Mouse (Mus musculus) MEL (cell line): ENCODE measurements around the gene Slc44a5.

Experiments
- CHD2 ChIP-seq: IDR thresholded peaks from 2 replicates; pipeline ENCODE4 v1.6.1; 2011; ENCODE audit warnings: low read length, improper control_type of control experiment
- CTCF ChIP-seq, 3 experiments: IDR thresholded peaks in 2 of 3; conservative IDR thresholded peaks in 1 of 3; 2 replicates each; pipeline ENCODE4 v1.5.1; 2011 to 2012; ENCODE audit warnings: low read length in 3 of 3, low read depth in 2 of 3, mild to moderate bottlenecking in 2 of 3, improper control_type of control experiment in 1 of 3, inconsistent platforms in 1 of 3, mixed read lengths in 1 of 3, moderate library complexity in 1 of 3; ENCODE audit not compliant: control insufficient read depth in 1 of 3, insufficient read depth in 1 of 3, poor library complexity in 1 of 3, severe bottlenecking in 1 of 3
- EP300 ChIP-seq, 2 experiments: IDR thresholded peaks; 2 replicates each; pipeline ENCODE4 v1.6.1; 2011; ENCODE audit warnings: improper control_type of control experiment in 2 of 2, low read length in 2 of 2, low read depth in 1 of 2, mild to moderate bottlenecking in 1 of 2
- GABPA ChIP-seq: IDR thresholded peaks from 2 replicates; pipeline ENCODE4 v1.6.1; 2012; ENCODE audit warnings: low read depth, mild to moderate bottlenecking, inconsistent platforms, low read length, improper control_type of control experiment, moderate library complexity
- HCFC1 ChIP-seq: IDR thresholded peaks from 2 replicates; pipeline ENCODE4 v1.6.1; 2012; ENCODE audit warnings: low read depth, mild to moderate bottlenecking, inconsistent platforms, low read length, improper control_type of control experiment, moderate library complexity
- KAT2A ChIP-seq: conservative IDR thresholded peaks from 2 replicates; pipeline ENCODE4 v1.6.1; 2012; ENCODE audit warnings: low read depth, low read length, improper control_type of control experiment, inconsistent platforms
- MAZ ChIP-seq: IDR thresholded peaks from 2 replicates; pipeline ENCODE4 v1.6.1; 2012; ENCODE audit warnings: low read depth, mild to moderate bottlenecking, inconsistent platforms, low read length, improper control_type of control experiment
- MYC ChIP-seq: IDR thresholded peaks from 2 replicates; pipeline ENCODE4 v1.6.1; 2011; ENCODE audit warnings: low read depth, mild to moderate bottlenecking, low read length, improper control_type of control experiment, moderate library complexity
- POLR2A ChIP-seq, 2 experiments: IDR thresholded peaks; 2 replicates each; pipeline ENCODE4 v1.6.1; 2011 to 2012; ENCODE audit warnings: low read length in 2 of 2, mild to moderate bottlenecking in 2 of 2, control low read depth in 1 of 2, improper control_type of control experiment in 1 of 2, low read depth in 1 of 2, moderate library complexity in 1 of 2; ENCODE audit not compliant: control insufficient read depth in 1 of 2, insufficient read depth in 1 of 2, poor library complexity in 1 of 2
- POLR2AphosphoS5 ChIP-seq: IDR thresholded peaks from 2 replicates; pipeline ENCODE4 v1.6.1; 2012; ENCODE audit warnings: low read depth, borderline replicate concordance, mild to moderate bottlenecking, inconsistent platforms, low read length, moderate library complexity, mixed read lengths
- SMC3 ChIP-seq: IDR thresholded peaks from 2 replicates; pipeline ENCODE4 v1.6.1; 2011; ENCODE audit warnings: low read depth, low read length, improper control_type of control experiment
- TAL1 ChIP-seq: IDR thresholded peaks from 2 replicates; pipeline ENCODE4 v1.6.1; 2012; ENCODE audit warnings: mild to moderate bottlenecking, inconsistent platforms, low read length, moderate library complexity, mixed read lengths
- TCF12 ChIP-seq: IDR thresholded peaks from 2 replicates; pipeline ENCODE4 v1.6.1; 2014; ENCODE audit warnings: low read depth, mild to moderate bottlenecking, inconsistent platforms, low read length, improper control_type of control experiment, moderate library complexity
- ZC3H11A ChIP-seq: IDR thresholded peaks from 2 replicates; pipeline ENCODE4 v1.6.1; 2012; ENCODE audit warnings: low read depth, mild to moderate bottlenecking, inconsistent platforms, low read length, improper control_type of control experiment

DNA sequence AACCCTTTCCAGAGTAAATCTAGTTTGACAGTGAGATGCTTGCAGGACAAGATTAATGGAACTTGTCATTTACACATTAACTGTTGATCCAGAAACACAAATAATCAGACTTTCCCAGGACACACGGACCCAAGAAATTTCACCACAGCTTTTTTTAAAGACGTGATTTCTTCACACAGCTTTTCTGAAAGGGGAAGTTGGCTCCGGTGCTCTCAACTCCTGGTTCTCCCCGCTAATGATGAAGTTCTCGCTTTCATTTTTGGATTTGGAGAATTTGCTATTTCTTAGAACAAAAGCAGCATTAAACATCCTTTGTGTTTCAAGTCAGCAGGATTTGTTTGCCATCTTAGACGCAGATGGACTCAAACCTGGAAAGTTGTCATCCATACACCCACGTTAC is 2.6 kb downstream of the Slc44a5 start:
- TF ChIP-seq MYC (no peak), POLR2A (IDR thresholded peaks at IDR 0.05; ENCODE audit: control insufficient read depth in 1 of 2, insufficient read depth in 1 of 2, low read depth in 1 of 2, low read length in 2 of 2, poor library complexity in 1 of 2) (no peak), EP300 (IDR thresholded peaks at IDR 0.05; ENCODE audit: low read depth in 1 of 2, low read length in 2 of 2) (no peak), HCFC1 (no peak), SMC3 (no peak), CTCF (IDR thresholded peaks at IDR 0.05 in 2 of 3, conservative IDR thresholded peaks at IDR 0.05 in 1 of 3; ENCODE audit: control insufficient read depth in 1 of 3, insufficient read depth in 1 of 3, low read depth in 2 of 3, low read length in 3 of 3, poor library complexity in 1 of 3, severe bottlenecking in 1 of 3) (no peak), MAZ (no peak), GABPA (no peak), TCF12 (no peak), CHD2 (no peak), TAL1 (no peak), ZC3H11A (no peak), POLR2AphosphoS5 (no peak), KAT2A (no peak)
